Mouse (Mus musculus): Measurements from ENCODE around the gene Dpyd.

The Dpyd gene

DNA sequence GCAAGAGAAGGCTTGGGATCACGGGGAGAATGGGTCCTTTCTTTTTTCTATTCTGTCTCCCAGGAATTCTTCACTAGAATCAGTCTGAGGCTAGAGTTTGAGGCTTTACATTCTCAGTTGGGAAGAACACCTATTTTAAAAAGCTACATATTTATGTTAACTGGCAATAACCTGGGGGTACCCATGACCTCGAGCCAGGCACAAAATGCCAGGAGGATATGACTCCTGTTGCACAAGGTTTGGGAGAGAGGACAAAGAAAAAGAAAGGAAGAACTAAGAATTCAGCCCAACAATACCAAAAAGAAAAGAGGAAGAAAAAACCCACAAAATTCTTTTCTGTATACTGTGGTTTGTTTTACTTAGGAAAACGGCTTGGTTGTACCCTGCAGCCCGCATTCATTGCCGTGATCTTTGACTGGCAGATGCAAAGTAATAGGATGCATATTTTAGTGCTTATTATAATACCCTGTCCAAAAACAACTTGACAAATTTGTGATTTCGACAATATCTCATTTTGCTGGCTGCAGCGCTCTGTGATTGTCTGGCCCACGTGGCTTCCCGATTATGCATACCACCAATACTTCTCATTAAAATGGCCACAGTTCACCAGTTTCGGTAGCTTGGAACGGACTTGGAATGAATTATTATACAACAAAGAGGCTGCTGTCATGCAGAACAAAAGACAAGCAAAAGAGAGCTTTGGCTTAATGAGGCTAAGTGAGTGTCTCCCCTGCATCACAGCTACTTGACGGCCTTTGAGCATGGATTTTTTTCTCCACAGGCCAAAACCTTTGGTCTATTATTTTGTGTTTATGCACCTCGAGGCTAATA, 799.8 kb downstream of the Dpyd start:
- DNase-seq (ENCODE audit: low read depth) = no peak

DNA sequence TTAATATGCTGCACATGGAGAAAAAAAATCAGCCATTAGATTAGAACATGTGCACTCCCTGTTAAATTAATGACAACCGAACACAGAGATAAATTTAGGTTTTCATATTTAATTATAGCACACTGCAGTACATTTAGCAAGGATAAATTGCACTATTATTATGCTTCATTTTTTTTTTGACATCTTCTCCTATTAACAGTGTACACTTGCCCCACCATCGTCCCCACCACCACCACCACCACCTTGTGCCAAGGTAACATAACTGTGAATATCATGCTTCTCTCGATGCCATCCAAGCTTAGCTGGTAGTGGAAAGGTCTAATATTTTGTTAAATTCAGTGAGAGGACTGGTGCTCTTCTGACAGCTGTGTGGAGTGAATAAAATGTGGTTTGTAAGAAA, 800.5 kb downstream of the Dpyd start:
- DNase-seq (ENCODE audit: low read depth) = no peak

DNA sequence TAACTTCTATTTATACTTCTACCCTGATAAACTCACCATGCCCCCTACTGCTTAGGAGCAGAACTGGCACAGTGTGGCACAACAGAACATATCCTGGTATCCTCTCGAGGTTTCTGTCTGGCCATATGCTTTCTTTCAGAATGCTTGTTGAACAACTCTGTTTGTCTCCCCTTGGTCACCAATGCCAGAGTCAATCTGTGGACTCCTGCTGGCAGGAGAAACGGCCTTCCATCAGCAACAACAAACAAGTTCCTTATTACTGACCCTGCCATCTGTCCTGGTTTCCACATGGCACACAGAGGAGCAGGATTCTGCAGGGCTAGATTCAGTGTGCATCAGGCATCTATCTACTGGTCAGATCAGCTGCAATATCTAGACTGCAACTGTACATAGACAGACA, 807.0 kb downstream of the Dpyd start:
- no peak for DNase-seq (ENCODE audit: low read depth)

DNA sequence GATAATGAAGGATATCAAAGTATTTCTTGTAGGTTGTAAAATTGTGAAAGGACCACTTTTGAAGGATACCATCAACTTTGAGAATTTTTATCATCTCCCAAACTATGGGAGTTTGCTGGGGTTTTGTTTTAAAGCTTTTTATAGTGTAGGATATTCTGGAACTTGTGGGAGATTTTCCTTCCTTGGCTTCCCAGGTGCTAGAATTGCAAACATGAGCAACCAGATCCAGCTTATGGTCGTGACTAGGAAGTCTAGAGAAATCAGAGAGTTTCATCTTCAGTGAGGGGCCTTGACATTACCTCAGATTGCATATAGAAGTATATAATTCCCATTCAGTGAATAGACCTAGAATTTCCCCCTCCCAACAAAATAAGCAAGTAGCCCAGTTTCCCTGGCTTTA, 819.2 kb downstream of the Dpyd start:
- no peak for DNase-seq (ENCODE audit: low read depth)

DNA sequence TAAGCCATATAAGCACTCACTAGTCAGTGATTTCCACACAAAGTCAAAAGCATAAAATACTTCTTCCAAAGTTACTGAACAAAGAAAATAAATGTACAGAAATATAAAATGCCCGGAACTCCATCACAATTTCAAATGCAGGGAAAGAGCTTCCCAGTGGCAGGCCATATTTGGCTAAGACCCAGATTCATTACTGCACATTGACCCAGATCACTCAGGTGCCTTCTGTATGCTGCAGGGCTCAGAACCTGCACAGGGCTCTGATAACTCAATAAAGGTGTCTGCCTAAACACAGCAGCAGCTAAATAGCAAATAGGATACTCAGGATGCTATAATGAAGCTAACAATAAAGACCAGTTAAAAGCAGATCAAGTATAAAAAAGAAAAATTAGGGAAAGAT, 820.5 kb downstream of the Dpyd start:
- DNase-seq (ENCODE audit: low read depth) = no peak

DNA sequence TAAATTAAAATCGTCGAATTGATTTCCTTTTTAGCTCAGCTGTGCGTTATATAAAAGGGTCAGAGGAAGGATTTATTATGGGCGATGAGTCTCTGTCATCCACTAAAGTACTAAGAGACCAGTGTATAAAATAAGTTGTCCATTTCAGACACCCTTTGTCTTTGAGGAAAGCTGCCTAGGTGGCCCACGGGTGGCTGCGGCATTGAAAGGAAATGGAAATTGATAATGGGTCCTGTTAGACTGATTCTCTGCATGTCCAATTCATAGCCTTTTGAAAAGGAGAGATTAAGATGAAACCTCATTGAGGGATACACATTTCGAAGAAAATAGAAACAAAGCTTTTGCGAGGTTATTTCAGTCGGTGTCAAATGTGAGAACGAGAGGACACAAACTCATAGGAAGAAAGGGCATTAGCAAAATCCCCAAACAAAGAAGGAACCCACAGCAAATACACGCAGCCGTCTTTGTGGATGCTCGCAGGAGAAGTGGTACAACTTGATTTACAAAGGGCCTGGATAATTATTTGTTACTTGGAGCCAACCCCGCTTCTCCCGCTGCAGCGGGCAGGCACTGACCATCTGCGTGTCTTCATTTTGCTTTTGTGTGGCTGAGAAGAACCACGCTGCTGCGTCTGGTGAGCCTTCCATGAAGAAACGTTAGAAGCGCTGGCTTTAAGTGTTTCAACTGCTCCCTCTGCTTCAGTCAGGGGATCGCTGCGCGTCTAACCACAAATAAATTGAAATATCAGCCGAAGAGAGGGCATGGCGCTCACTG, 825.6 kb downstream of the Dpyd start:
- DNase-seq (ENCODE audit: low read depth) = no peak

DNA sequence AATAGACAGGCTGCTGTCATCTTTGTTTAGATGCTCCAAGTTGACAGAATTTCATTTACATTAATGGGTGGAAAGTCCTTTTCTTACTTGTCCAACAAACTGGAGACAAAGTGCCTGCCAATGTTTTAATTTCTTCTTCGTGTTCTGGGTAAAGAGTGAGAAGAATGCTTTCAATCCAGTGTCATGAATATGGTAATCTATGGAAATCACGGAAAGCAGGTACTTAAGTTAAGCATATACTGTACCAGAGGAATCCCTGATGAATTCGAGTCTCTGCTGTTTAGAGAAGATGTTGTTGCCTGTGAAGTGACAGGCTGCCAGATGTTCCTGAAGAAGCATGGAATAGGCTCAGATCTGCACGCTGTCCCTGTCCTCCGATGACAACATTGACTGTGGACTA, 835.3 kb downstream of the Dpyd start:
- no peak for DNase-seq (ENCODE audit: low read depth)

DNA sequence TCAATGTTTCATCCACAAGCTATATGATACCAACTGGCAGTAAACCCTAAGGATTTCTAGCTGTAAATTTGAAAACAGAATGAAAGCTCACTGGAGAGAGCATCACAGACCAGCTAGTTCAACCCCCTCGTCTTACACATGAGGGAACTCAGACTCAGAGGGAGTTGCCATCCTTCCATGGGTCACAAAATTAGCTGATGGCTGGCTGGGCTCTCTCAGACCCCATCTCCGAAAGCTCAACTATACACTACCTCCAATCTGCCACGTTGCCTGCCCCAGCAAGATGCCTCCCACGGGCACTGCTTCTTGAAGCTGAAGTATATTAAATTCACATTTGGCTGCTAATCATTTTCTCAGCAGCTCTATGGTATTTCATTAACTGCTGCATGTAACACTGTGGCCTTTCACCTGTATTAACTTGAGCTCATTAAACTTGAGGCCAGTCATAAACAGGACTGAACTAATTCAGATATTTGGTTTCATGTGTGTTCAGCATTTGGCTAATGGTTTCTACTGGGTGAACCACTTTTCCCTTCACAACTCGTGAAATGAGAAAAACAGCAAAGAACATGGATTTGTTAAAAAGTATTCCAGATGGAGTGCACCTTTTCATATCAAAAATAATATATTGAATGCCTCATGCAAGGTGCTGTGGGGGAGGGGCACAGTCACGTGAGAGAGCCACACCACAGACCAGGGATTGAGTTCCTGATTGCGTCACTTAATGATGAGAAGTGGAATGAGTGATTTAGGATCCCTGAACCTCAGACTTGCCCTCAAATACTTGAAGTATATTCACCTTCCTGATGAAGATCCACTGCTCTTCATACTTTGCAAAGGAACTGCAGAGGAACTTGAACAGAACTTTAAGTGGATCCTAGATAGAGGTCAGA, 841.2 kb downstream of the Dpyd start:
- no peak for DNase-seq (ENCODE audit: low read depth)

DNA sequence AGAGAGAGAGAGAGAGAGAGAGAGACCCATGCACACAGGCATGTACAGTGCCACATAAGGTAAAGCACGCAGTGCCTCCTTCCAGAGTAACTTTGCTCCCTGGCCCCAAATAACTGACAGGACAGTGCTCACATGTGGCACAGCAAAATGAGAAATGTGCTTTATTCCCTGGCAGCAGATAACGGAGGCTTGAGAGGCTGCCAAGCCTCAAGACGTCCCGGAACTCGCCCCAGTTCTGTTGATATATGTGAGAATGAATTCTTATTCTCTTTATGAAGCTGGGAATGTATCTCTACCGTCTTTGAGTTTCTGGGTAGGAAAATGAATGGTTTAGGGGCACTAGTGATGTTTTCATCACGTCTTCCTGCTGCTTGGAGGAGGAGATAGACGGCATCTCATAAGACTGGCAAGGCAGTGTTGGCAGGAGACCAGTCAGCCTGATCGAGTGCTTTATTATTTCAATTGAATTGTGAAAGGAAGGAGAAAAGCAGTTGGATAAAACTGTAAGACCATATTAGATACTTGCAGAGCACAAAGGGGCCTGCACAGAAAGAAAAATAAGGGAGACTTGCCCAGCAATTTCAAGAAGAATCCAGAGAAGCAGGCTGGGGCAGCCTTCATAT, 857.3 kb downstream of the Dpyd start:
- DNase-seq (ENCODE audit: low read depth) = no peak

DNA sequence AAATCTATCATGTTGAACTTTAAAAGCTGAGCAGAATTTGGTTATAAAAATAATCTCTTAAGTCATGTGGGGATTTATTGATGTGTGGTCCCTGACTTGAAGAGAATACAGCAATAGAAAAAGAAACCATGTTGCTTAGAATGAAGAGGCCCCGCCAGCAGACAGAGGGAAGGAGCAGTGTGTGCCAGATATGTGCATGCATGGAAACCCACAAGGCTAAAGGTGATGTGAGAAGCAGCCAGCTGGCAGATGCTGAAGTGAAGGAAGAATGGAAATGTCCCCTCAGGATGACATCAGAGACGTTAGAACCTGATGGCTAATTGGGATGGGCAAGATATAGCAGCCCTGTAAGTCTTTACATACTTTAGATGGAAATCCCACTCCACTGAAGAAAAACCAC, 857.8 kb downstream of the Dpyd start:
- DNase-seq (ENCODE audit: low read depth) = no peak

DNA sequence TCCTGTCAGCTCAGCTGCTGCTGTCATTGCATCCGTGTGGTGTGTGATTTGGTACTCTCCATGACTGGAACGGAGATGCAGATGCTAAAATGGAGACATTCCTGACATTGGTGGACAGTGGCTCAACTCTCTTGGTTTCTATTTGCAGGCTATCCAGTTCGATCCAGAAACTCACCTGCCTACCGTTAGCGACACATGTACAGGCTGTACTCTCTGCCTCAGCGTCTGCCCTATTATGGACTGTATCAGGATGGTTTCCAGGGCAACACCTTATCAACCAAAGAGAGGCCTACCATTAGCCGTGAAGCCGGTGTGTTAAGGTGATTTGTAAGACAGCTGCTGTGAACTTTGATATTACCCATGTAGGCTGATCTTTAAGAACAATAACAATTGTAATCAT, 869.4 kb downstream of the Dpyd start:
- no peak for DNase-seq (ENCODE audit: low read depth)

DNA sequence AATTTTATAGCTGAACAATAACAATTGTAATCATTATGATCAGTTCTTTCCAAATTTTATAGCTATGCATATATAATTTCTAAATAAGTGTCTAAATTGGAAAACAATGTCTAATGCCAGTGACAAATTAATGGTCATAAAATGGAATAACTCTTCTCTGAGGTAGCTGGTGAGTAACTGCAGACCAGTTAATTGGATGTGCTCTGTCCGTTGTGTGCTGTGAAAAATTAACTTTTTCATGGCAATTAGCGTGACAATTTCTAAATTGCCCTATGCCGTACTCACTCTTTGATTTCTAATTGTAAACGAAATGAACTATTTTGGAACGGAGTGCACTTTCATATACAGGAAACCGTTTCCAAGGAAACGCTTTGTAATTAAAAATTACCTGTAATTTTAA, 869.8 kb downstream of the Dpyd start:
- DNase-seq (ENCODE audit: low read depth) = no peak

DNA sequence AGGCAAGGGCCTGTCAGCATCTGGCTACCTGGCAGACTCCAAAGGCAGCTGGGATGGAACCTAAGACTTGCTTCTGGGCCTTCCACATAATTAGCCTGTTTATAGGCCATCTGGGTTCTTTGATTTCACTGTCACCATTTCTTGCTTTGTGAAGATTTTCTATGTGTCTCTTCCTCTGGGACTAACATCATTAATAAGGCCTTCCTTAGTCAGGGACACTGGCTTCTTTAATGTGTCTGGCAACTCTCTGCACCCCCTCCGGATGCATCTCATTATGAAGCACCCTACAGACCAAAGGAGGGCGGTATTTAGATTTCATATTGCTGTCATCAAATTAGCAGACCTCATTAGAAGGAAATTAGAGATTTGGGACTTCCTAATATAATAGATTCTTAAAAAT, 885.6 kb downstream of the Dpyd start:
- no peak for DNase-seq (ENCODE audit: low read depth)

DNA sequence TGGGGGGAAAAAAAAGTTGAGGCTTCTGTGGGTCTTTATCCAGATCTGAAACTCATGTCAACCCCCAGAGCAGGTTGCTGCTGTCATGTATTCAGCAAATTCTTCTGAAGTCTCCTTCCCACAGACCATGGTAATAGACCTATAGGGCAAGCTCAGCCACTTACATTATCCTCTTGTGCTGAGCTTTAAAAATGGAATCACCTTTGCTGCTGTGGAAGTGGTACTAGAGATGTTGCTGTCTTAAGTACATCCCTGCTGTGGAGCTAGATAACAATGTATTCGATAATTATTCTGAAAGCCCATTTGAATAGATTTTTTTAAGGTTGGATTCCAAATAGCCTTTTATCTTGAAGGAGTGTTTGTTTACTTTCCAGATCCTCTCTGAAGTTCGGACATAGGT, 902.1 kb downstream of the Dpyd start:
- no peak for DNase-seq (ENCODE audit: low read depth)

DNA sequence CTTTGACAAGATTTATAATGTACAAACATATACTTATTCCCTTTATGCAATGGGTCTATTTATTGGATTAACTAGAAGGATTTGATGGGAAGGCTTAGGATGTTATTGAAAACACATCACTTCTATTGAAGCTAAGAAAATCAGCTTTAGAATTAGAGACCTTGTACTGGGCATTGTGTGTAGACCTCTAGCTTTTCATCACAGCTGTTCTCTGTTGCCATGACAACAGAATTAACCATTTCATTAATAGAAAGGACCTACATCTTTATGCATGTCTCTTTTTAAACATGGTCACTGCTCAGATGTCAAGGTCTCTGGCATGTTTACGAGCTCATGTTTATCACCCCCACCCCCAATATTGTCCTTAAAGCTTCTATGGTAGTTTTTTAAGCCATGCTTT, 902.5 kb downstream of the Dpyd start:
- DNase-seq (ENCODE audit: low read depth) = no peak

DNA sequence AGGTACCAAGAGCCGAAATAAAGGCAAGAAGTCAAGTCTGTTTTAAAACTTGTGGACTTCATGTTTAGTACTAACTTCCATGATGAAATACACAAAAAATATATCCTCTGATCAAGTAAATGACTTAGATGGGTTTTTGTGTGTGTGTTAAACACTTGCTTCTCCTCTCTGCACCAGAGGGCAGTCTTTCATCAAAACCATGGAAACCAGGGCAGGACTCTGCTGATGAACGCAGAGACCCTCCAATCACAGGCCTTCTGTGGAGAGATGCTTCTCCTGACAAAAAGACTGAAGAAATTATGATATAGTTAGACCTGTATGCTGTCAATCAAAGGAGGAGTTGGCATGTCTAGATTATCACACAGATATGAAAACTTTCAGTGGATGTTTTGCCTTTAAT, 905.8 kb downstream of the Dpyd start:
- DNase-seq (ENCODE audit: low read depth) = no peak
